Mouse (Mus musculus): ENCODE measurements around the gene H2-Eb2.

DNA sequence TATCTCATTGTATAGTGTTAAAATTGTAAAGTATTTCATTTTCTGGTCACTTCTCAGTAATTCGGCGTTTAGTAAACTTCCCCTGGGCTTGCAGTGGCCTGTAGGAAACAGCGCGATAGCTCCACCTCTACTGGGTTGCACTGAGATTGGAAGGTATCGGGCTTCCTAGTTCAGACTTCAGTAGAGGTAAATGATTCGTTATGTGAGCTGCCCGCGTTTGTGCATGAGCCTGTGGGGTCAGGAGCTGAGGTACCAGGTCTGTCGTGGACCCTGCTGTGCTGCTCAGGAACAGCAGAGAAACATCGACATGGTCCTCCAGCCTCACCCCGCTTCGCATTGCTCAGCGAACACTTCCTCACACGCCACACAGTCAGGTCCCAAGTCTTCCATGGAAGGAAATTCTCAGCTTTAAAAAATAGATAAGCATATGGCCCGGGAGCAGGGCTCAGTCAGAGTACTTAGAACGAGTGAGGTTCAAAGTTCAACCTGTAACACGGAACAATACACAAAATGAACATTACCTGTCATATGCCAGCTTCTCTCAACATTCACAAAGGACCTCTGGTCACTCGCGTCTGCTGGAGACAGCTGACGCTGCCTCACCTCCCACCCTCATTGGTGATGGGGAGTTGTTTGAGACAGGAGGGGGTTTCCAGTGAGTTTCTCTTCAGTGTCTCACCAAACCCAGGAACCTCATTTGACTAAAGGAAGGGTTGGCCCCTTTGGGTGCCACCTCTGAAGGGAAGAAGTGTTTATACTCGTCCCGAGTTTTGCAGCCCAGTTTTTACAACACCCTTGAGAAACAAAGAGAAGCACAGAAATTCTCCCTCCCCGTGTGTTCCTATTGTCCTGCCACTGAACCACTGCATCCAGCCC lies 24.5 kb upstream of the H2-Eb2 start:
- TF ChIP-seq CTCF (IDR thresholded peaks at IDR 0.05; ENCODE audit: low read depth) (no peak), EP300 (optimal IDR thresholded peaks at IDR 0.05) (no peak)

All from stomach, postnatal 0 days (tissue).